Mouse (Mus musculus) cerebellum, adult 2 months (tissue): ENCODE data around the gene Tfap4. TPM values are rescaled to one million over a fixed set of nuclear protein-coding genes. Genes with fewer than 3 reads are reported as not detected.
"Not testable (repeated sequence)": the region's sequence is repeated elsewhere in the genome, so short reads cannot be mapped to it uniquely, and the experiment has no call there.

ENCODE experiments used
- DNase-seq, 2 experiments: peaks; one replicate each; pipeline ENCODE4 v3.0.0; 2021
- H3K27ac ChIP-seq: fragments of 200-500 bp; 2 replicates; pipeline ENCODE4 v1.5.1; 2012; ENCODE audit warnings: low read length, control low read depth, inconsistent platforms; ENCODE audit not compliant: insufficient read depth
- H3K27me3 ChIP-seq: fragments of 200-500 bp; 2 replicates; pipeline ENCODE4 v1.6.1; 2012; ENCODE audit warnings: inconsistent platforms, mild to moderate bottlenecking, low read length, moderate library complexity; ENCODE audit not compliant: control insufficient read depth, insufficient read depth
- H3K4me1 ChIP-seq: fragments of 200-500 bp; 2 replicates; pipeline ENCODE4 v1.6.1; 2011; ENCODE audit warnings: low read length; ENCODE audit not compliant: control insufficient read depth, insufficient read depth
- H3K4me3 ChIP-seq: fragments of 200-500 bp; replicated peaks from 2 replicates; pipeline ENCODE3; 2011; ENCODE audit warnings: mild to moderate bottlenecking, low read depth, low read length, control low read depth; ENCODE audit not compliant: insufficient read depth
- CTCF ChIP-seq: fragments of 200-500 bp; IDR thresholded peaks from 2 replicates; pipeline ENCODE4 v1.5.1; 2011; ENCODE audit warnings: low read depth, mild to moderate bottlenecking, control low read depth, low read length, moderate library complexity, borderline replicate concordance; ENCODE audit not compliant: insufficient read depth
- POLR2A ChIP-seq: fragments of 200-500 bp; IDR thresholded peaks from 2 replicates; pipeline ENCODE4 v1.6.1; 2011; ENCODE audit warnings: low read length, control low read depth, borderline replicate concordance; ENCODE audit not compliant: insufficient read depth
- WGBS: fragments of 180-500 bp; shearing (Covaris S2); methylation state at CpG from one replicate; pipeline ENCODE4 v1.1.7; 2018; 5-methylcytosine and 5-hydroxymethylcytosine counted together
- polyA plus RNA-seq: library from polyadenylated mRNA; depleted of rRNA; stranded (reverse); fragments of >200 nt; gene quantifications from 2 replicates; pipeline ENCODE4 v1.2.3, GENCODE M21; 2012

Gene Tfap4
- polyA plus RNA-seq, 1 experiment = 9.8 TPM

GRCm38 (mm10) chr16:4587516-4588210, 28.0 kb upstream of the Tfap4 start:
- Histone ChIP-seq H3K27me3 (no peaks in the 10 kb centered on the region), H3K27ac (no peak overlapping the region), H3K4me3 (no peak overlapping the region), H3K4me1 (peaks cover 5% of the 10 kb centered on the region; the same call in 1 of the 2 replicates)
- WGBS = 58% methylated on average over 5 of the region's 5 CpGs
- TF ChIP-seq CTCF (no peak), POLR2A (no peak)
- DNase-seq = no peak

GRCm38 (mm10) chr16:4586531-4587123, 27.0 kb upstream of the Tfap4 start:
- Histone ChIP-seq H3K27ac (no peak overlapping the region), H3K27me3 (no peaks in the 10 kb centered on the region), H3K4me1 (peaks cover 5% of the 10 kb centered on the region; the same call in 1 of the 2 replicates), H3K4me3 (peak overlapping the region; percentile 75)
- WGBS = under 1% methylated on average over 43 of the region's 43 CpGs
- DNase-seq = peak; percentile 89 to 92
- no peak for TF ChIP-seq POLR2A
- no peak for TF ChIP-seq CTCF

DNA sequence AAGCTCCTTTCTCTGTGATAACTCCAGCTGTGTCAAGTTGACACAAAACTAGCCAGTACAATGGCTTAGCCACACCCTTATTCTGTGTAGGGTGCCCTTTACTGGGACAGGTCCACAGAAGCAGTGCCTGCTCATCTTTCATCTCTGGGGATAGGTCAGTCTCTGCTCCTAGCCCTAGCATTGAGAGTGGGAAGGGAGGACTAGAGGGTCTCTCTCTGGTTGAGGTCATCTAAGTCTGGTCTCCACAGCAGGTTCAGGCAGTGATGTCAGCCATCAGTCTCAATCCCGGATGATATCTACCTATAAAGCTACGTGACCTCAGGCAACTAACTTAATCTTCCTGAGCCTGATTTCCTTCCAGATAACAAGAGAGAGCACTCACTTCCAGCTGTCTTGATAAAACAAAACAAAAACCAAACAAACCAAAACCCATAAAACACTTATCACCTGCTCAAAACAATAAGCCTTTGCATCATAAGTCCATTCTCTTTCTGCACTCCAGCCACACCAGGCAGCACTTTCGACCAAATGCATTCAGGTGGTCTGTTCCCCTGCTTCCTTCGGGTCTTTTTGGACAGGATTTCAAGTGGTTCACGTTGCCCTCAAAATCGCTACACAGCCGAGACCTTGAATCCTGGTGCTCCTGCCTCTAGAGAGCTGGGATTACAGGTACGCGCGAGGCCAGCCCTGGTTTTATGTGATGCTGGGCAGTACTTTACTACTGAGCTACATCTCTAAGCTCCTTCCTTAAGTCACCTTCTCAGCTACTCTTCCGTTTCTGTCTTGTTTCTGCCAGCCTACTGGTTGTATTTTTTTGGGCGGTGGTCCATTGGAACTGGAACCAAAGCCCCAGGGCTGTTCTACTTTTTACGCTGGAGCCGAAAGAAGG, 26.2 kb upstream of the Tfap4 start:
- no peak for DNase-seq
- H3K4me1 ChIP-seq = peaks cover 5% of the 10 kb centered on the region; the same call in 1 of the 2 replicates
- peak overlapping the region; percentile 75 for H3K4me3 ChIP-seq
- no peak overlapping the region for H3K27ac ChIP-seq
- 11% methylated on average over 14 of the region's 14 CpGs for WGBS
- no peak for TF ChIP-seq CTCF
- TF ChIP-seq POLR2A = no peak
- H3K27me3 ChIP-seq = no peaks in the 10 kb centered on the region

GRCm38 (mm10) chr16:4584438-4584837, 24.8 kb upstream of the Tfap4 start:
- TF ChIP-seq POLR2A (no peak), CTCF (no peak)
- WGBS = 70% methylated on average over 5 of the region's 5 CpGs
- Histone ChIP-seq H3K27me3 (no peaks in the 10 kb centered on the region), H3K27ac (no peak overlapping the region), H3K4me1 (peaks cover 5% of the 10 kb centered on the region; the same call in 1 of the 2 replicates), H3K4me3 (no peak overlapping the region)
- no peak for DNase-seq

DNA sequence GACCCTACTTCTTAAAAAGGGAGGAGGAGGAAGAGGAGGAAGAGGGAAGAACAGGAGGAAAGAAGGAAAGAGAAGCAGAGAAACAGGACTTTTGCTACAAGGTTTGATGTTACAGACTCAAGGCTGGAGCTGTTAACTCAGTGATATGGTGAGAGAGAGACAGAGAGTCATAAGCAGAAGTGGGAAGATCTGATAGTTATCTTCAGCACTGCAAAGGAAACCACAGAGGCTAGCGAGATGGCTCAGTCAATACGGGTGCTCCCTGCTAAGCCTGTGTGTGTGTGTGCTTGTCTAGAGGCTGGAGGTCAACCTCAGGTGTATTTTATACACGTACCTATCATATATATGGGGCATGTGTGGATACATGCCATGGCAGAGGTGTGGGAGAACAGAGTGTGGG, 24.2 kb upstream of the Tfap4 start:
- H3K27ac ChIP-seq = no peak overlapping the region
- H3K4me1 ChIP-seq = peaks cover 5% of the 10 kb centered on the region; the same call in 1 of the 2 replicates
- TF ChIP-seq CTCF = no peak
- TF ChIP-seq POLR2A = no peak
- H3K4me3 ChIP-seq = no peak overlapping the region
- no peaks in the 10 kb centered on the region for H3K27me3 ChIP-seq
- no peak for DNase-seq
- 90% methylated on average over 3 of the region's 3 CpGs for WGBS

GRCm38 (mm10) chr16:4581179-4581578, 21.5 kb upstream of the Tfap4 start:
- WGBS = 96% methylated on average over 4 of the region's 4 CpGs
- H3K4me1 ChIP-seq, H3K4me3 ChIP-seq, DNase-seq, H3K27me3 ChIP-seq, H3K27ac ChIP-seq: not testable (repeated sequence)

GRCm38 (mm10) chr16:4578630-4579029, 19.0 kb upstream of the Tfap4 start:
- TF ChIP-seq POLR2A (no peak), CTCF (no peak)
- Histone ChIP-seq H3K4me1 (no peaks in the 10 kb centered on the region), H3K27ac (no peak overlapping the region), H3K27me3 (no peaks in the 10 kb centered on the region), H3K4me3 (no peak overlapping the region)
- DNase-seq = no peak
- WGBS = 78% methylated on average over 7 of the region's 7 CpGs
